Mouse (Mus musculus) heart, embryonic 15.5 days (tissue): Measurements from ENCODE around the gene Lrit2. TPM values are rescaled to one million over a fixed set of nuclear protein-coding genes. Genes with fewer than 3 reads are reported as not detected.
A peak's percentile ranks its signal among the peaks of the same experiment; 100 is the strongest.

Experiments
- ATAC-seq: fragments of 200-750 bp; cut with Nextera tagmentation; replicated peaks from 2 replicates; pipeline ENCODE4 v1.8.0; 2017; ENCODE audit warnings: low read depth, moderate TSS enrichment; ENCODE audit not compliant: insufficient number of reproducible peaks, insufficient read depth, low FRiP score
- H3K27ac ChIP-seq: fragments of 300-500 bp; sonication (generic); 2 replicates; pipeline ENCODE4 v1.5.1; 2015; ENCODE audit warnings: mild to moderate bottlenecking, inconsistent platforms
- H3K27me3 ChIP-seq: fragments of 300-500 bp; sonication (generic); 2 replicates; pipeline ENCODE4 v1.6.1; 2015; ENCODE audit warnings: inconsistent platforms
- H3K36me3 ChIP-seq: fragments of 300-500 bp; sonication (generic); 2 replicates; pipeline ENCODE4 v1.6.1; 2015; ENCODE audit warnings: mild to moderate bottlenecking, inconsistent platforms
- H3K4me1 ChIP-seq: fragments of 300-500 bp; sonication (generic); replicated peaks from 2 replicates; pipeline ENCODE4 v1.6.1; 2015; ENCODE audit warnings: inconsistent platforms
- H3K4me2 ChIP-seq: fragments of 300-500 bp; sonication (generic); 2 replicates; pipeline ENCODE4 v1.6.1; 2015; ENCODE audit warnings: inconsistent platforms, mild to moderate bottlenecking, moderate library complexity
- H3K4me3 ChIP-seq: fragments of 300-500 bp; sonication (generic); 2 replicates; pipeline ENCODE4 v1.5.1; 2015; ENCODE audit warnings: mild to moderate bottlenecking, inconsistent platforms
- H3K9ac ChIP-seq: fragments of 300-500 bp; sonication (generic); 2 replicates; pipeline ENCODE4 v1.6.1; 2015; ENCODE audit warnings: mild to moderate bottlenecking, inconsistent platforms
- H3K9me3 ChIP-seq: fragments of 300-500 bp; sonication (generic); replicated peaks from 2 replicates; pipeline ENCODE4 v1.6.1; 2016; ENCODE audit warnings: inconsistent platforms
- WGBS: fragments of 180-500 bp; shearing (Covaris S2); methylation state at CpG from one replicate; pipeline ENCODE4 v1.1.7; 2015; ENCODE audit warnings: mixed read lengths; 5-methylcytosine and 5-hydroxymethylcytosine counted together
- polyA plus RNA-seq: library from polyadenylated mRNA; unstranded; fragments of >200 nt; fragmentation: Nextera tagmentation; extraction: Ambion mirVana; gene quantifications from 2 replicates; pipeline ENCODE4 v1.2.1, GENCODE M21; 2015

The Lrit2 gene
- polyA plus RNA-seq, 1 experiment from 2014 or later, result not detected

DNA sequence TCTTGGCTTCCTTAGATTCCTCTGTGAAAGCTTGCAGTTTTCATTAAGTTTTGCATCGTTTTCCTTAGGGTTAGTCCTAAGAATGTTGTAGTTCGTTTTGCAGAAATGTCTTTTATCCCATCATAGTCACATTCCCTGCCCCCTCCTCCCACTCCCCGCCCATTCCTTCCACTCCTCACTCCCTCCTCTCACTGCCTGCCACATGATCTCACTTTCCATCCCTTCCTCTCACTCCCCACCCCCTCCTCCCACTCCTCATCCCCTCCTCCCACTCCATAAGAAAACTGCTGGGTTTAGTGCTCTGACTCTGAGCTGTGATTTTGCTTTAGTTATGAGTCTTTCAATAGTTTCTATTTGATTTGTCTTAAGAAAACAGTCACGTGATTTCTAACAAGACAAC, 16.0 kb downstream of the Lrit2 start:
- H3K4me3 ChIP-seq, result no peak overlapping the region
- no peak overlapping the region for H3K9ac ChIP-seq
- H3K27me3 ChIP-seq, result no peaks in the 10 kb centered on the region
- no peaks in the 10 kb centered on the region for H3K4me1 ChIP-seq
- H3K27ac ChIP-seq, result no peak overlapping the region
- no peak overlapping the region for H3K4me2 ChIP-seq
- H3K9me3 ChIP-seq, result no peaks in the 10 kb centered on the region
- WGBS, result 16% methylated on average over 4 of the region's 4 CpGs
- no peak for ATAC-seq
- no peaks in the 10 kb centered on the region for H3K36me3 ChIP-seq

GRCm38 (mm10) chr14:37094436-37094835, 26.7 kb downstream of the Lrit2 start:
- WGBS, result 54% methylated on average over 6 of the region's 6 CpGs
- no peak for ATAC-seq
- H3K4me1 ChIP-seq, result peaks cover 12% of the 10 kb centered on the region
- no peak overlapping the region for H3K4me2 ChIP-seq
- no peaks in the 10 kb centered on the region for H3K9me3 ChIP-seq
- H3K36me3 ChIP-seq, result no peaks in the 10 kb centered on the region
- H3K4me3 ChIP-seq, result no peak overlapping the region
- no peak overlapping the region for H3K9ac ChIP-seq
- H3K27ac ChIP-seq, result no peak overlapping the region
- H3K27me3 ChIP-seq, result peaks cover 46% of the 10 kb centered on the region

DNA sequence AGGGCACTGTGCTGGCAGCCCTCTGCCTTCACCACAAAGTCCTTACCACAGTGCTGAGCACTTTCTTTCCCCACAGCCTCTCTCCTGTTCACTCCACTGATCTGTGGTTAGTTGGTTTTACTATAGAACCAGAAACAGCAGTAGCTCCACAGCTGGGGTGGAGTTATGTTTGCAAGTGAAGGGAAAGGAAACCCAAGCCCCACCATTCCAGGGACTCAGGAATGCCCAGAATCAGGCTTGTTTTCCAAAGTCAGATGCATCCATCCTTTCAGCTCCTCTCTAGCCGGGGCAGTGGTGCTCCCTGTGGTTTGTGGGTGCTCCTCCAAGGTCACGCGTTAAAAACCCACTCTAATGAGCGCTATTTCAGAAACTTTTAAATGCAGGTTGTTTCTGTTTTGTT, 27.8 kb downstream of the Lrit2 start:
- Histone ChIP-seq H3K4me3 (no peak overlapping the region), H3K36me3 (no peaks in the 10 kb centered on the region), H3K9me3 (no peaks in the 10 kb centered on the region), H3K27me3 (peaks cover 49% of the 10 kb centered on the region), H3K4me1 (peaks cover 12% of the 10 kb centered on the region), H3K4me2 (no peak overlapping the region), H3K27ac (no peak overlapping the region), H3K9ac (no peak overlapping the region)
- no peak for ATAC-seq
- WGBS, result 77% methylated on average over 4 of the region's 4 CpGs

DNA sequence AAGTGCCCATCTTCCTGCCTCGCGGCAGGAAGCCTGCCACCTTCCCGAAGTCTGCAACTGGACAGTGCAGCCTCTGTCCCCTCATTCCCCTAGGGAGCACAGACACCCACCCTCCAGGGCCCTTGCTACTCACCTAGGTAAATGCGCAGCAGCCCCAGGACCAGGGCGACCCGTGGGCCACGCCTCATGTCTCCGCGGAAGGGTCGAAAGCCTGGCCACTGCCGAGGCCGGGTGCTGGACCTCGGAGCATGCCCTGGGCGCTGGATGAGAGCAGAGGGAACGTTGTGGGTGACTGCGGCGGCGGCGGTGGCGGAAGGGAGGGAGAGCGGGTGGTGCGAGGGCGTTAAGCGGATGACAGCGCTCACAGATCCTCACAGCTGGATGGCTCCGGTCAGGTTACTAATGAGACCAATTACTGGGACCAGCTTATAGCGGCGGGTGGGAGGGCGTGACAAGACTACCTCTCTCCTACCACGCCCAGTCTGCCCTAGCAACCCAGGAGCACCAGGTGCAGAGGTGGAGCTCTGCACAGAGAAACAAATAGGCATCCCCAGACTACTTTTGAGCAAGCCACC, 30.3 kb downstream of the Lrit2 start, which contains the start of gene Cdhr1:
Gene Cdhr1 (minus strand): TSS at position 392 of the 575 bp plus-strand sequence.
- H3K4me1 ChIP-seq, result peaks cover 12% of the 10 kb centered on the region
- H3K36me3 ChIP-seq, result no peaks in the 10 kb centered on the region
- peak within 1 kb of the TSS; percentile 61 for H3K4me2 ChIP-seq
- H3K9ac ChIP-seq, result no peak within 1 kb of the TSS
- 0% methylated on average over 30 of the region's 30 CpGs for WGBS
- no peaks in the 10 kb centered on the region for H3K9me3 ChIP-seq
- ATAC-seq, result no peak
- H3K27ac ChIP-seq, result no peak within 1 kb of the TSS
- peak within 1 kb of the TSS; percentile 41 for H3K4me3 ChIP-seq
- H3K27me3 ChIP-seq, result peaks cover 54% of the 10 kb centered on the region

DNA sequence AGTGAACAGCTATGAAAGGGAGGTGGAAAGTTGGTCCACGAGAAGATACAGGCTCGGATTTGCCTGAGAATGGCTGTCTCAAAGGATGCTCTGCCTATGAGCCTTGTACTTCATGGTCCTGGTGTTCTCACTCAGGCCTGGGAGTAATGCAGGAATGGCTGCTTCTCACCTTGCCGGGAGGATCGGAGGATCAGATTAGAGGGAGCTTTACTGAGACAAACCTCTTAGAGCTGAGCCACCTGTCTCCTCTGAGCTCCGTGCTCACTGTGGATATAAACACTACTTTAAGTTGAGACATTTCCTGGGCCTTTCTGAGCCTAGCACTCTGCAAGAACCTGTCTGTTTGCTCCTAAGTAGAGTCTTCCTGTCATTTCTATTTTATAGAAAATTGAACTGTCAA, 33.8 kb downstream of the Lrit2 start:
- WGBS, result 66% methylated on average over 5 of the region's 5 CpGs
- Histone ChIP-seq H3K9me3 (no peaks in the 10 kb centered on the region), H3K4me2 (no peak overlapping the region), H3K36me3 (no peaks in the 10 kb centered on the region), H3K9ac (no peak overlapping the region), H3K4me1 (peaks cover 34% of the 10 kb centered on the region), H3K27ac (no peak overlapping the region), H3K27me3 (peaks cover 37% of the 10 kb centered on the region), H3K4me3 (no peak overlapping the region)
- ATAC-seq, result no peak

DNA sequence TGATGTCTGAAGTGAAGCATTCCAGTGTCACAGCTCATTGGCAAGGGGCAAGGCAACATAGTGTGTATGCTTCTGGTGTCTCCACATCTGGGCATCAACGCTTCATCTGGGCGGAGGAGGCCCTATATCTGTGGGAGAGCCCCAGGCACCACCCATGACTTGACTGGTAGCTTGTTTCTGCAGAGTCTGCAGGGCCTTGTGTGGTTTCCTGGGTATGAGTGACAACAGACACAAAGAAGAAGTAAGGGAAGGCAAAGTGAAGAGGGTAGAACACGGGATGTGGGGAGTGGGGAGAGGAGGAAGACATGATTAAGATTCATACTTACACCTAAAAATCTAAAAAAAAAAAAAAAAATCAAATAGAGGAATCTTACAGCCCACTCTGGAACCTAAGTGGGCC, 34.8 kb downstream of the Lrit2 start:
- Histone ChIP-seq H3K4me2 (no peak overlapping the region), H3K9ac (no peak overlapping the region), H3K4me3 (no peak overlapping the region), H3K4me1 (peaks cover 34% of the 10 kb centered on the region), H3K9me3 (no peaks in the 10 kb centered on the region), H3K27me3 (peaks cover 27% of the 10 kb centered on the region), H3K27ac (no peak overlapping the region), H3K36me3 (no peaks in the 10 kb centered on the region)
- no peak for ATAC-seq
- WGBS, result 72% methylated on average over 3 of the region's 3 CpGs

DNA sequence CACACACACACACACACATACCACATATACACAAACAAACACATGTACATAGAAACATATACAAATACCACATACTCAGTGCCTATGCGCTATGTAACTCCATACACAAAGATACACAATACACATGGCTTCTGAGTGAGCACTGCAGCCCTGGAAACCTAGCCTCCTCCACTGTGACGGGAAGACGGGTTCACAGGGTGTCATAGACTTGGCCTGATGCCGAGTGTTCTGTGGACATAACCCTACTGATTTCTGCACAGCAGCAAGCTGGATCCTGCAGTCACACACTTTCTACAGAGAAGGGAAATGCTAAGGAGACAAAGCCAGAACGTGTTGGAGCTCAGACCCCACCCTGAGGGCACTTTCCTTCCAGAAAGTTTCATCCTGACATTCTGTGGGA, 37.0 kb downstream of the Lrit2 start:
- Histone ChIP-seq H3K4me1 (peaks cover 28% of the 10 kb centered on the region), H3K4me2 (no peak overlapping the region), H3K36me3 (no peaks in the 10 kb centered on the region), H3K9ac (no peak overlapping the region), H3K9me3 (no peaks in the 10 kb centered on the region), H3K27ac (peak overlapping the region; percentile 74), H3K4me3 (no peak overlapping the region), H3K27me3 (0 out of 2 replicates have a peak, but pooled peaks cover 5% of the 10 kb centered on the region)
- WGBS, result 33% methylated on average over 5 of the region's 5 CpGs
- ATAC-seq, result peak; percentile 65

DNA sequence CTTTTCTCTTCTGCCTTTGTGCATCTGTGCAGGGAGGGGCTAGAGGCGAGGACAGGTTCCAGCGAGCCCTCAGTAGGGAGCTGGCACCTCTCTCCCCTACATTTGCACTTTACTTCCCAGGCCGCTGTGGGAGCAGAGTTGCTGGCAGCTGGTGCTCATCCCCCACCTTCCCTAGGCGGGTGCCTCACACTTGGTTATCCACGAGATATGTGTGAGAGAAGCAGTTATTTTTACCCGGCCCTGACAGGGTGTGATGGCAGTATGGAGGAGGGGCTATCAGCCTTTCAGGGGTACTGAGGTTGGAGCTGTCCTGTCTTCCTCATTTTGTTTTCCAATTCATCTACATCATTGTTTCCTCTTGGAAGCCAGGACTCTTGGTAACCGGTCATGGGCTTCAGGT, 38.1 kb downstream of the Lrit2 start:
- Histone ChIP-seq H3K9me3 (no peaks in the 10 kb centered on the region), H3K4me2 (peak overlapping the region; percentile 29; the same call in 1 of the 2 replicates), H3K9ac (no peak overlapping the region), H3K4me3 (no peak overlapping the region), H3K36me3 (no peaks in the 10 kb centered on the region), H3K27ac (peak overlapping the region; percentile 74), H3K27me3 (0 out of 2 replicates have a peak, but pooled peaks cover 2% of the 10 kb centered on the region), H3K4me1 (peaks cover 35% of the 10 kb centered on the region)
- ATAC-seq, result peak; percentile 74
- WGBS, result 17% methylated on average over 7 of the region's 7 CpGs

DNA sequence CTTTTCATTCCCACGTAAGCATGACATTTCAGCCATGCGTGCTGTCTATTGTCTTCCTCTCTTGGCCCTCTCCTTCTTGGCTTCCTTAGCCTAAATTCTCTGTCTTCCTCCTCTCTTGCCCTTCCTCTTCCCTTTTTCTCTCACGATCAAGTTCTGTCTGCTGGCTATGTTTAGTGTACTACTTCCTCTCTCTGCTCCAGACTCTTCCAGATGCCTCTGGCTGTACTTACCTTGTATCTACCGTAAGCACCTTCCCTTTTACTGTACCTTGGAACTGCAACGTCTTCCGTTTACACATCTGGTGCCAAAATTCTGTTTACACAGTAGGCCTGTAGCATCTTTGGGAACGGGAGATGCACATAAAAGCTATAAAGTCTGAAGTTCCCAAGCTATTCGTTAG, 41.7 kb downstream of the Lrit2 start:
- Histone ChIP-seq H3K27ac (no peak overlapping the region), H3K36me3 (no peaks in the 10 kb centered on the region), H3K4me1 (peaks cover 28% of the 10 kb centered on the region), H3K27me3 (no peaks in the 10 kb centered on the region), H3K4me2 (no peak overlapping the region), H3K9ac (no peak overlapping the region), H3K9me3 (no peaks in the 10 kb centered on the region), H3K4me3 (no peak overlapping the region)
- ATAC-seq, result no peak
- 68% methylated on average over 8 of the region's 8 CpGs for WGBS

DNA sequence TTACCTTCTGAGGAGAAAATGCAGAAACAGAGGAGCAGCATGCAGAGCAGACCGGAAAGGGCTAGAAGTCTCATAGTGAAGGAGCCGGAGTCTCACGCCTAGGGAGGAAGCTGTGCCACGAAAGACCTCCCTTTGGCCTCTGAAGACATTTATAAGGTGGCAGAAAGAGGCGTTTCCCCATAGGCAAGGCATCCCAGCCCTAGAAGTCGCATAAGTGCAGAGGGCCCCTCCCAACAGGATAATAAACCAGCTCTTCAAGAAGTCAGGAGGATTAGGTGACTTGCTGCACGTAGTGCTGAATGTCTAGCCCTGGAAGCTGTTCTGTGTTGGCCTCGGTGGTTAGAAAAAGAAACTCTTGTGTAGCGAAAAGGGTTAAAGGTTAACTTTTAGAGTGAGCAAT, 42.2 kb downstream of the Lrit2 start:
- Histone ChIP-seq H3K27me3 (no peaks in the 10 kb centered on the region), H3K4me2 (no peak overlapping the region), H3K27ac (no peak overlapping the region), H3K36me3 (no peaks in the 10 kb centered on the region), H3K9ac (no peak overlapping the region), H3K4me1 (peaks cover 24% of the 10 kb centered on the region), H3K4me3 (no peak overlapping the region), H3K9me3 (no peaks in the 10 kb centered on the region)
- 43% methylated on average over 9 of the region's 9 CpGs for WGBS
- ATAC-seq, result no peak

- no peak for ATAC-seq
- Histone ChIP-seq H3K27me3 (no peaks in the 10 kb centered on the region), H3K4me2 (no peak overlapping the region), H3K36me3 (no peaks in the 10 kb centered on the region), H3K4me3 (no peak overlapping the region), H3K9me3 (no peaks in the 10 kb centered on the region), H3K4me1 (peaks cover 19% of the 10 kb centered on the region), H3K9ac (no peak overlapping the region), H3K27ac (no peak overlapping the region)
- 49% methylated on average over 2 of the region's 2 CpGs for WGBS
Observed at GRCm38 (mm10) chr14:37110456-37110855, 42.7 kb downstream of the Lrit2 start.

DNA sequence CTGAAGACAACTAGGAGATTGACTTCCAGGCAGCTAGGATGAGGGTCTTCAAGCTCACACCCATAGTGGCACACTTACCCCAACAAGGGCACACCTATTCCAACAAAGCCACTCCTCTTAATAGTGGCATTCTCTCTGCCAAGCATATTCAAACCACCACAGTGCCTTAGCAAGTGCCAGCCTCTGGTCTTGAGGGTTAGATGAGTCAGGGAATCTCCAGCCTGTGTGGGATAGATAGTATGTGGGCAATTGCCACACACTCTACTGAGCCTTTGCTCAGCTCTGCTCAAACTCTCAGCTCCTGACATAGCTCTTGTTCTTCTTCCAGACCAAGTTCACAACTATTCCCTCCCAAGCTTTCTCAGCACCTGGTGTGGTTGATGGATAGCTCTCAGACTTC, 43.6 kb downstream of the Lrit2 start:
- Histone ChIP-seq H3K27ac (no peak overlapping the region), H3K4me3 (no peak overlapping the region), H3K27me3 (no peaks in the 10 kb centered on the region), H3K9ac (no peak overlapping the region), H3K4me1 (peaks cover 10% of the 10 kb centered on the region), H3K9me3 (no peaks in the 10 kb centered on the region), H3K4me2 (no peak overlapping the region), H3K36me3 (no peaks in the 10 kb centered on the region)
- no peak for ATAC-seq
